Mouse (Mus musculus) ZHBTc4 (cell line): ENCODE measurements at regions not wholly inside any gene's neighbourhood (a gene's known extent, or its start where the extent isn't known, plus 50 kb on each side); places are given as distances from the start of the nearest gene placed in this dataset.

Experiments used
- DNase-seq: peaks from one replicate; pipeline ENCODE4 v3.0.0-alpha.2; 2011; ENCODE audit warnings: low read depth, low spot score

DNA sequence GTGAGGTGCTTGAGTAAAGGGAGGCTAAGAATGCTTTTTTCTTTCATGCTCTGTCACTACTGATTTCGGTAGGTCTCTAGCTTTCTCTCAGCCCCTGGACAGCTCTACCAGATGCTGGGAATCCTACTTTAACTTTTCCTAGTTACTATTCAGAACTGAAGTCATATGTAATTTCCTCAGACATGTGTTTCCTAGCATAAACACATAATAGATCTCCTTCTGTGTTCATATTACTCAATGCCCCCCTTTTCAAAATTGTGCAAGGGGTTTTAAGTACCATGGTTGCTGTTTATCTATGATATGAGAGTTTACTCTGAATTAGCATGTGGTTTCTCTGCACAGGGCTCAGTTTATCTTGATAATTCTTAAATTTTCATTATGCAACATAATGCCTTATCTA is 1472.5 kb downstream of the Olfm4 start:
- DNase-seq: no peak

DNA sequence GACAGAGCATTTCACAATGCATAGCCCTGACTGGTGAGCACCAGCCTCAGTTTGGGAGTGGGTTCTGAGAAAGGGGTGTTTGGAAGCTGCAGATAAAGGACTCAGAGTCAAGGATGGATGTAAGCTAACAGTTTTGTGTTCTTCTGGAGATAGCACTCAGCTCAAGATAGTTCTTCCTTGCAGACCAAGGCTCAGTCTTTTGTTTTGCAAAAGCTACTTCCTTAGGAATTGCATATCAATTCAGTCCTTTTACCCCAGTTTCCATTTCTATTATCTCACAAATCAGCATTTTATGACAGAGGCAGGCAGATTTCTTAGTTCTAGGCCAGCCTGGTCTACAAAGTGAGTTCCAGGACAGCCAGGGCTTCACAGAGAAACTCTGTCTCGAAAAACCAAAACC is 1495.4 kb downstream of the Olfm4 start:
- peak; percentile 33 for DNase-seq

DNA sequence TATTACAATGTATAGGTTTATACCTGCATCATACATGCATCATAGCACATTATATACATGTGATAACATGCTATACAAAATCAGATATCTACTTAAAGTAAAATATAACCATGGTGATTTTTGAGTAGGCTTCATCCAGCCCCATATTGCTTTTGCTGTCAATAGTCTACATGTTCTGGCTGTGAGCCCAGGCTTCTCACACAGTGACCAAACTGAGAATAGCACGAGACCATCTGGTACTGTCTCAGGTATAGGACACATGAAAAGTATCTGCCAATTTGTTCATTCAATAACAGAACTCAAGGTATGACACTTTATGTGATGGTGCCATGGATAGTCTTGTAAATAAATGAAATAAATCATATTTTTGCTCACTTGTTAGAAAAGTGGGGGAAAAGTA is 1499.7 kb downstream of the Olfm4 start:
- DNase-seq: no peak

DNA sequence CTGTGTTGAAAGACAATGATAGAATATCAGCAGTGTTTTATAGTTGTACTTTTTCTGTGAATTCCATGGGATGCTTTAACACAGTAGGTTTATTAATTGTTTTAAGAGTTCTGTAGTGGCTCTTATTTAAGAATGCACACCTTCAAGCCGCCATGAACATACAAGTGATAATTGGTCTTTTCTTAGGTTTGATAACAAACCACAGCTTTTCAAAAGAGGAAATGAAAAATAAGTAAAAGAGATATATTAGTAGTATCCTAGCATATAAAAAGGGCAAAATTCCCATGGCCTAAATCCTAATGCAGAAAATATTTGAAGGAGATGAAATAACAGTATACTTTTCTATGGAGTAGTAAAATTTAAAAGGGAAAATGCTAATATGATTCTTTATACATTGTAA is 1525.1 kb downstream of the Olfm4 start:
- no peak for DNase-seq
